Mouse (Mus musculus) neural tube, embryonic 12.5 days (tissue): ENCODE data around the gene Zbed5. TPM values are rescaled to one million over a fixed set of nuclear protein-coding genes. Genes with fewer than 3 reads are reported as not detected.
"Not testable (repeated sequence)": the region's sequence is repeated elsewhere in the genome, so short reads cannot be mapped to it uniquely, and the experiment has no call there.

Source experiments
- ATAC-seq: fragments of 200-750 bp; cut with Nextera tagmentation; 2 replicates; pipeline ENCODE4 v1.8.0; 2017; ENCODE audit warnings: low read depth, mild to moderate bottlenecking, moderate TSS enrichment, moderate library complexity; ENCODE audit not compliant: low FRiP score
- H3K27ac ChIP-seq: fragments of 300-500 bp; sonication (generic); 2 replicates; pipeline ENCODE4 v1.5.1; 2016
- H3K27me3 ChIP-seq: fragments of 300-500 bp; sonication (generic); replicated peaks from 2 replicates; pipeline ENCODE4 v1.6.1; 2016; ENCODE audit warnings: mild to moderate bottlenecking
- H3K36me3 ChIP-seq: fragments of 300-500 bp; sonication (generic); 2 replicates; pipeline ENCODE4 v1.6.1; 2016; ENCODE audit warnings: mild to moderate bottlenecking
- H3K4me1 ChIP-seq: fragments of 300-500 bp; sonication (generic); 2 replicates; pipeline ENCODE4 v1.6.1; 2016
- H3K4me2 ChIP-seq: fragments of 300-500 bp; sonication (generic); replicated peaks from 2 replicates; pipeline ENCODE4 v1.6.1; 2016; ENCODE audit warnings: mild to moderate bottlenecking
- H3K4me3 ChIP-seq: fragments of 300-500 bp; sonication (generic); 2 replicates; pipeline ENCODE4 v1.5.1; 2016
- H3K9ac ChIP-seq: fragments of 300-500 bp; sonication (generic); 2 replicates; pipeline ENCODE4 v1.6.1; 2016; ENCODE audit warnings: mild to moderate bottlenecking
- H3K9me3 ChIP-seq: fragments of 300-500 bp; sonication (generic); 2 replicates; pipeline ENCODE4 v1.6.1; 2016; ENCODE audit warnings: mild to moderate bottlenecking
- WGBS: fragments of 180-500 bp; shearing (Covaris S2); methylation state at CpG from one replicate; pipeline ENCODE4 v1.1.7; 2016; 5-methylcytosine and 5-hydroxymethylcytosine counted together
- polyA plus RNA-seq: library from polyadenylated mRNA; unstranded; fragments of >200 nt; fragmentation: Nextera tagmentation; extraction: Ambion mirVana; gene quantifications from 2 replicates; pipeline ENCODE4 v1.2.1, GENCODE M21; 2016

The Zbed5 gene
- polyA plus RNA-seq, 1 experiment from 2014 or later = 10.0 TPM

- no peak for ATAC-seq
- H3K27me3 ChIP-seq = no peaks in the 10 kb centered on the region
- no peak overlapping the region for H3K4me2 ChIP-seq
- no peak overlapping the region for H3K4me3 ChIP-seq
- peaks cover 27% of the 10 kb centered on the region for H3K36me3 ChIP-seq
- no peak overlapping the region for H3K9ac ChIP-seq
- 76% methylated on average over 9 of the region's 9 CpGs for WGBS
- no peaks in the 10 kb centered on the region for H3K9me3 ChIP-seq
- no peak overlapping the region for H3K27ac ChIP-seq
- no peaks in the 10 kb centered on the region for H3K4me1 ChIP-seq
Measured at GRCm38 (mm10) chr5:129877731-129878455, 17.6 kb upstream of the Zbed5 start.

- Histone ChIP-seq H3K9ac (no peak overlapping the region), H3K27ac (no peak overlapping the region), H3K4me1 (no peaks in the 10 kb centered on the region), H3K27me3 (no peaks in the 10 kb centered on the region), H3K4me2 (no peak overlapping the region), H3K9me3 (no peaks in the 10 kb centered on the region), H3K4me3 (no peak overlapping the region), H3K36me3 (peaks cover 33% of the 10 kb centered on the region)
- no peak for ATAC-seq
- 73% methylated on average over 2 of the region's 2 CpGs for WGBS
Measured at GRCm38 (mm10) chr5:129878946-129879345, 16.6 kb upstream of the Zbed5 start.

GRCm38 (mm10) chr5:129879888-129880287, 15.6 kb upstream of the Zbed5 start:
- ATAC-seq = no peak
- Histone ChIP-seq H3K9me3 (no peaks in the 10 kb centered on the region), H3K4me1 (no peaks in the 10 kb centered on the region), H3K27ac (no peak overlapping the region), H3K4me2 (no peak overlapping the region), H3K4me3 (no peak overlapping the region), H3K36me3 (peaks cover 42% of the 10 kb centered on the region), H3K27me3 (no peaks in the 10 kb centered on the region), H3K9ac (no peak overlapping the region)
- 78% methylated on average over 3 of the region's 3 CpGs for WGBS

GRCm38 (mm10) chr5:129886271-129886670, 9.3 kb upstream of the Zbed5 start:
- WGBS = 43% methylated on average over 10 of the region's 10 CpGs
- H3K27me3 ChIP-seq = no peaks in the 10 kb centered on the region
- peak overlapping the region; percentile 94 for H3K9ac ChIP-seq
- H3K9me3 ChIP-seq = no peaks in the 10 kb centered on the region
- H3K4me1 ChIP-seq = peaks cover 14% of the 10 kb centered on the region
- H3K4me2 ChIP-seq = peak overlapping the region; percentile 77
- ATAC-seq = no peak
- no peak overlapping the region for H3K27ac ChIP-seq
- peak overlapping the region; percentile 88 for H3K4me3 ChIP-seq
- peaks cover 31% of the 10 kb centered on the region for H3K36me3 ChIP-seq

- ATAC-seq = peak; percentile 99
- H3K4me3 ChIP-seq = peak within 1 kb of the TSS; percentile 88
- H3K27ac ChIP-seq = peak within 1 kb of the TSS; percentile 86
- peaks cover 23% of the 10 kb centered on the region for H3K36me3 ChIP-seq
- peak within 1 kb of the TSS; percentile 94 for H3K9ac ChIP-seq
- no peaks in the 10 kb centered on the region for H3K27me3 ChIP-seq
- peaks cover 14% of the 10 kb centered on the region for H3K4me1 ChIP-seq
- H3K9me3 ChIP-seq = no peaks in the 10 kb centered on the region
- under 1% methylated on average over 46 of the region's 46 CpGs for WGBS
- peak within 1 kb of the TSS; percentile 77 for H3K4me2 ChIP-seq
Measured at GRCm38 (mm10) chr5:129886911-129887636, 8.4 kb upstream of the Zbed5 start, which contains the start of gene Chchd2. Chchd2 (minus strand) TSS chr5:129887470.

GRCm38 (mm10) chr5:129890390-129890789, 5.1 kb upstream of the Zbed5 start:
- not testable (repeated sequence) for H3K27ac ChIP-seq, H3K4me1 ChIP-seq, ATAC-seq, H3K27me3 ChIP-seq, H3K9me3 ChIP-seq, H3K9ac ChIP-seq, H3K4me3 ChIP-seq, H3K36me3 ChIP-seq, H3K4me2 ChIP-seq
- 78% methylated on average over 7 of the region's 7 CpGs for WGBS

GRCm38 (mm10) chr5:129898449-129898848, 2.9 kb downstream of the Zbed5 start, which contains the start of gene Phkg1:
Phkg1 (minus strand) TSS chr5:129898549.
- Histone ChIP-seq H3K9me3 (no peaks in the 10 kb centered on the region), H3K27ac (no peak within 1 kb of the TSS), H3K9ac (no peak within 1 kb of the TSS), H3K36me3 (0 out of 2 replicates have a peak, but pooled peaks cover 13% of the 10 kb centered on the region), H3K4me1 (no peaks in the 10 kb centered on the region), H3K27me3 (no peaks in the 10 kb centered on the region), H3K4me3 (no peak within 1 kb of the TSS), H3K4me2 (no peak within 1 kb of the TSS)
- ATAC-seq = no peak
- WGBS = 98% methylated on average over 1 of the region's 1 CpGs

- H3K9me3 ChIP-seq = no peaks in the 10 kb centered on the region
- 28% methylated on average over 4 of the region's 4 CpGs for WGBS
- peak overlapping the region; percentile 49; the same call in 1 of the 2 replicates for H3K9ac ChIP-seq
- H3K4me3 ChIP-seq = peak overlapping the region; percentile 71
- peak overlapping the region; percentile 82 for H3K4me2 ChIP-seq
- H3K36me3 ChIP-seq = 0 out of 2 replicates have a peak, but pooled peaks cover 3% of the 10 kb centered on the region
- no peaks in the 10 kb centered on the region for H3K27me3 ChIP-seq
- no peak for ATAC-seq
- peaks cover 7% of the 10 kb centered on the region; the same call in 1 of the 2 replicates for H3K4me1 ChIP-seq
- H3K27ac ChIP-seq = peak overlapping the region; percentile 97
Measured at GRCm38 (mm10) chr5:129907775-129908174, 12.3 kb downstream of the Zbed5 start.

GRCm38 (mm10) chr5:129908242-129908965, 12.9 kb downstream of the Zbed5 start, which contains the start of gene Nupr1l:
Nupr1l (plus strand) TSS chr5:129908540.
- Histone ChIP-seq H3K9ac (peak within 1 kb of the TSS; percentile 82), H3K36me3 (no peaks in the 10 kb centered on the region), H3K27me3 (no peaks in the 10 kb centered on the region), H3K9me3 (no peaks in the 10 kb centered on the region), H3K4me2 (peak within 1 kb of the TSS; percentile 82), H3K4me1 (peaks cover 7% of the 10 kb centered on the region; the same call in 1 of the 2 replicates), H3K4me3 (peak within 1 kb of the TSS; percentile 71), H3K27ac (peak within 1 kb of the TSS; percentile 97)
- WGBS = under 1% methylated on average over 63 of the region's 63 CpGs
- ATAC-seq = peak; percentile 96

GRCm38 (mm10) chr5:129909147-129909546, 13.6 kb downstream of the Zbed5 start:
- peaks cover 7% of the 10 kb centered on the region; the same call in 1 of the 2 replicates for H3K4me1 ChIP-seq

GRCm38 (mm10) chr5:129909591-129909990, 14.1 kb downstream of the Zbed5 start:
- no peak overlapping the region for H3K27ac ChIP-seq
- no peak overlapping the region for H3K9ac ChIP-seq
- peaks cover 7% of the 10 kb centered on the region; the same call in 1 of the 2 replicates for H3K4me1 ChIP-seq
- no peaks in the 10 kb centered on the region for H3K9me3 ChIP-seq
- no peaks in the 10 kb centered on the region for H3K27me3 ChIP-seq
- no peak overlapping the region for H3K4me2 ChIP-seq
- no peak overlapping the region for H3K4me3 ChIP-seq
- no peaks in the 10 kb centered on the region for H3K36me3 ChIP-seq
- no peak for ATAC-seq
- WGBS = 80% methylated on average over 7 of the region's 7 CpGs

More at GRCm38 (mm10) chr5:129909147-129909546, 13.6 kb downstream of the Zbed5 start:
- Histone ChIP-seq H3K36me3 (no peaks in the 10 kb centered on the region), H3K27me3 (no peaks in the 10 kb centered on the region), H3K4me2 (peak overlapping the region; percentile 82), H3K4me3 (peak overlapping the region; percentile 71), H3K27ac (peak overlapping the region; percentile 97; the same call in 1 of the 2 replicates), H3K9me3 (no peaks in the 10 kb centered on the region), H3K9ac (peak overlapping the region; percentile 82; the same call in 1 of the 2 replicates)
- WGBS = 73% methylated on average over 9 of the region's 9 CpGs
- ATAC-seq = no peak
